Mouse (Mus musculus) cerebellum, adult 9-11 months (tissue): ENCODE data around the gene Gm12790.
"Not testable (repeated sequence)": the region's sequence is repeated elsewhere in the genome, so short reads cannot be mapped to it uniquely, and the experiment has no call there.

ENCODE experiments used
- DNase-seq: peaks from one replicate; pipeline ENCODE4 v3.0.0; 2022

The Gm12790 gene

GRCm38 (mm10) chr4:101980949-101981348 lies at the start of gene Gm12790:
Gm12790 (minus strand) TSS chr4:101981049.
- DNase-seq, result not testable (repeated sequence)

GRCm38 (mm10) chr4:102026619-102027018 lies 45.8 kb upstream of the Gm12790 start:
- DNase-seq, result no peak

GRCm38 (mm10) chr4:101998267-101998922 lies 17.5 kb upstream of the Gm12790 start:
- DNase-seq, result peak; percentile 49

- no peak for DNase-seq
Observed at GRCm38 (mm10) chr4:101997426-101997825, 16.6 kb upstream of the Gm12790 start.

GRCm38 (mm10) chr4:101986326-101986725 lies 5.5 kb upstream of the Gm12790 start, which contains the start of gene Gm12789:
Gm12789 (plus strand) TSS chr4:101986626.
- not testable (repeated sequence) for DNase-seq

GRCm38 (mm10) chr4:101985678-101986077 lies 4.8 kb upstream of the Gm12790 start:
- DNase-seq, result no peak

- DNase-seq, result not testable (repeated sequence)
Observed at GRCm38 (mm10) chr4:101940107-101940506, 40.7 kb downstream of the Gm12790 start, which contains the start of gene Gm12794. Gm12794 (plus strand) TSS chr4:101940407.
